Mouse (Mus musculus): ENCODE data around the gene Adgrg1. TPM values are rescaled to one million over a fixed set of nuclear protein-coding genes. Genes with fewer than 3 reads are reported as not detected.

The Adgrg1 gene
- total RNA-seq, 2 experiments from 2014 or later = 85.4 to 150 TPM

Other genes starting within 250 kb of the Adgrg1 start
- not detected in 2 replicates for gene Ccl22, start 229.2 kb upstream of the Adgrg1 start, total RNA-seq (2014; fragmentation: Nextera tagmentation)
- gene Ccl22, start 229.2 kb upstream of the Adgrg1 start, total RNA-seq (2017) = not detected in 2 replicates
- gene Cx3cl1, start 202.7 kb upstream of the Adgrg1 start, total RNA-seq (2014; fragmentation: Nextera tagmentation) = 0.35 TPM in 1 of 2 replicates, not detected in the other
- gene Cx3cl1, start 202.7 kb upstream of the Adgrg1 start, total RNA-seq (2017) = not detected in 2 replicates
- gene Ccl17, start 164.3 kb upstream of the Adgrg1 start, total RNA-seq (2014; fragmentation: Nextera tagmentation) = 1.6 and 2.0 TPM in 2 replicates
- gene Ccl17, start 164.3 kb upstream of the Adgrg1 start, total RNA-seq (2017) = 5.6 and 6.0 TPM in 2 replicates
- gene Coq9, start 136.4 kb upstream of the Adgrg1 start, total RNA-seq (2014; fragmentation: Nextera tagmentation) = 64.1 and 92.7 TPM in 2 replicates
- 46.0 and 49.4 TPM in 2 replicates for gene Coq9, start 136.4 kb upstream of the Adgrg1 start, total RNA-seq (2017)
- gene Ciapin1, start 136.4 kb upstream of the Adgrg1 start, total RNA-seq (2014; fragmentation: Nextera tagmentation) = 52.3 and 71.1 TPM in 2 replicates
- gene Ciapin1, start 136.4 kb upstream of the Adgrg1 start, total RNA-seq (2017) = 31.6 and 38.2 TPM in 2 replicates
- 62.4 and 91.6 TPM in 2 replicates for gene Polr2c, start 117.3 kb upstream of the Adgrg1 start, total RNA-seq (2014; fragmentation: Nextera tagmentation)
- gene Polr2c, start 117.3 kb upstream of the Adgrg1 start, total RNA-seq (2017) = 49.2 and 93.1 TPM in 2 replicates
- gene Dok4, start 98.4 kb upstream of the Adgrg1 start, total RNA-seq (2014; fragmentation: Nextera tagmentation) = 1.2 TPM in 1 of 2 replicates, not detected in the other
- 1.6 TPM in 1 of 2 replicates, not detected in the other for gene Dok4, start 98.4 kb upstream of the Adgrg1 start, total RNA-seq (2017)
- gene Ccdc102a, start 56.7 kb upstream of the Adgrg1 start, total RNA-seq (2014; fragmentation: Nextera tagmentation) = not detected in 2 replicates
- gene Ccdc102a, start 56.7 kb upstream of the Adgrg1 start, total RNA-seq (2017) = 0.85 and 1.1 TPM in 2 replicates
- 0.69 and 1.4 TPM in 2 replicates for gene Adgrg5, start 51.1 kb upstream of the Adgrg1 start, total RNA-seq (2014; fragmentation: Nextera tagmentation)
- gene Adgrg5, start 51.1 kb upstream of the Adgrg1 start, total RNA-seq (2017) = 0.30 and 1.8 TPM in 2 replicates
- gene Adgrg3, start 42.9 kb downstream of the Adgrg1 start, total RNA-seq (2014; fragmentation: Nextera tagmentation) = 30.9 and 44.1 TPM in 2 replicates
- 20.4 and 46.4 TPM in 2 replicates for gene Adgrg3, start 42.9 kb downstream of the Adgrg1 start, total RNA-seq (2017)
- 0.68 TPM in 1 of 2 replicates, not detected in the other for gene Drc7, start 80.4 kb downstream of the Adgrg1 start, total RNA-seq (2014; fragmentation: Nextera tagmentation)
- 0.84 and 2.0 TPM in 2 replicates for gene Drc7, start 80.4 kb downstream of the Adgrg1 start, total RNA-seq (2017)
- 7.7 and 18.8 TPM in 2 replicates for gene Katnb1, start 106.4 kb downstream of the Adgrg1 start, total RNA-seq (2014; fragmentation: Nextera tagmentation)
- 19.4 and 27.5 TPM in 2 replicates for gene Katnb1, start 106.4 kb downstream of the Adgrg1 start, total RNA-seq (2017)
- gene Kifc3, start 228.1 kb downstream of the Adgrg1 start, total RNA-seq (2014; fragmentation: Nextera tagmentation) = 0.99 TPM in 1 of 2 replicates, not detected in the other
- gene Kifc3, start 228.1 kb downstream of the Adgrg1 start, total RNA-seq (2017) = 0.61 and 1.4 TPM in 2 replicates

Measured in megakaryocyte-erythroid progenitor cell, adult 5-6 weeks (primary cell).